Mouse (Mus musculus): ENCODE measurements around the gene Prm1.
"Not testable (repeated sequence)": the region's sequence is repeated elsewhere in the genome, so short reads cannot be mapped to it uniquely, and the experiment has no call there.

The Prm1 gene

DNA sequence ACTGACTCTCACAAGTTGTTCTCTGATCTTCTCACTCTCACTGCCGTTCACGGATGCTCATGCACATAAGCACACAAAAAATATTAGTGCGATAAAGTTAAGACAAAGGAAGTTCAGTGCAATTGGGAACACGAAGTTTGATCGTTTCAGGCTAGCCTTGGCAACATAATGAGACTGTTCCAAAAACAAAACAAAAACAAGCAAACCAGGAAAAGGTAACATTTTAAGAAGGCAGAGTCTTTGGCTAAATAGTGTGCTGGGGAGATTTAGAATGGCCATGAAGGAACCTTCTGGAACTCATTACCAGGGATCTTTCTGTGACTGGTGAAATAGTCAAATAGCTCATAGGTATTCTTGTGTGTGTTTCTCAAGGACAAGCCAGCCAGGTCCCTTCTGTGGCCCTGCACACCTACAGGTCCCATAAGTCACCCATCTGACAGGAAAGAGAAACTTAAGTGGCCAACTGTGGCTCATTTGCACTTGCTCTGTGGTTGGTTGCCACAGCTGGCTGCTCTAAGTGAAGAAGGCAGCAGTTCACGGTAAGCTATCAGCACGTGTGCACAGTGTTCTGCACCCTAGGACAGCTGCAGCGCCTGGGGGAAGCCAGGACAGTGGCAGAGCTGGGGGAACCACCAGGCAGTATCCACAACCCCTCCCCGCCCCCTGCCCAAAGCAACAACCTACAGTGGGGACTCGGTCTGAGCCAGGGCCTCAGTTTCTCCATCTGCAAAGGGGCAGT lies at the start of gene Prm1:
Prm1 (minus strand) TSS at position 51 of the 739 bp plus-strand sequence.
- peak; percentile 43 for DNase-seq (ENCODE audit: low read depth)

DNA sequence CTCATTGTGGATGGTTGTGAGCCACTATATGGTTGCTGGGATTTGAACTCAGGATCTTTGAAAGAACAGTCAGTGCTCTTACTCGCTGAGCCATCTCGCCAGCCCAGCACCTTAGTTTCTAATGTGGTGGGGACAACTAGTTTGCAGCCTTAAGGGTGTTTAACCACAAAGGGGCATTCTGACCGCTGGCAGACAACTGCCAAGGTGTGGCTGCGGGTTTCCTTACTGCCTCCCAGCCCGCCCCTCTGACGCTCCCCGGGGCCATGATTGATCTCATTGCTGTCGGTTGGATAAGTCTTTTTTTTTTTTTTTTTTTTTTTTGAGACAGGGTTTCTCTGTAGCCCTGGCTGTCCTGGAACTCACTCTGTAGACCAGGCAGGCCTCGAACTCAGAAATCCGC lies 46.6 kb upstream of the Prm1 start:
- not testable (repeated sequence) for DNase-seq (ENCODE audit: low read depth)

DNA sequence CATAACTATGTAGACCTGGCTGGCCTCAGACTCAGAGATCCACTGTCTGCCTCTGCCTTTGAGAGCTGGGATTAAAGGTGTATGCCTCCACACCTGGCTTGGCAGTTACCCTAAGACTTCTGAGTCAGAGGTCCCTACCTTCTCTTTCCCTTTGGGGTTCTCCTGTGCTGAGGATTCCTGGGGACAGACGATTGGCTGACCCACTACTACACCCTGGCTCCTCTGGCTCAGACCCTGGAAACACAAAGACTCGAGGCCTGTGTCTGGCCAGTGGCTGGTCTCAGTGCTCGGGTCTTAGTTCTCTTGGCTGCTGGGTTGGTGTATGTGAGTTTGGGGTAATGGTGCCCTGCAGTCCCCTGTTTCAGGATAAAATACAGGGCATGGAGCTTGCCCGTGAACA lies 45.3 kb upstream of the Prm1 start:
- no peak for DNase-seq (ENCODE audit: low read depth)

DNA sequence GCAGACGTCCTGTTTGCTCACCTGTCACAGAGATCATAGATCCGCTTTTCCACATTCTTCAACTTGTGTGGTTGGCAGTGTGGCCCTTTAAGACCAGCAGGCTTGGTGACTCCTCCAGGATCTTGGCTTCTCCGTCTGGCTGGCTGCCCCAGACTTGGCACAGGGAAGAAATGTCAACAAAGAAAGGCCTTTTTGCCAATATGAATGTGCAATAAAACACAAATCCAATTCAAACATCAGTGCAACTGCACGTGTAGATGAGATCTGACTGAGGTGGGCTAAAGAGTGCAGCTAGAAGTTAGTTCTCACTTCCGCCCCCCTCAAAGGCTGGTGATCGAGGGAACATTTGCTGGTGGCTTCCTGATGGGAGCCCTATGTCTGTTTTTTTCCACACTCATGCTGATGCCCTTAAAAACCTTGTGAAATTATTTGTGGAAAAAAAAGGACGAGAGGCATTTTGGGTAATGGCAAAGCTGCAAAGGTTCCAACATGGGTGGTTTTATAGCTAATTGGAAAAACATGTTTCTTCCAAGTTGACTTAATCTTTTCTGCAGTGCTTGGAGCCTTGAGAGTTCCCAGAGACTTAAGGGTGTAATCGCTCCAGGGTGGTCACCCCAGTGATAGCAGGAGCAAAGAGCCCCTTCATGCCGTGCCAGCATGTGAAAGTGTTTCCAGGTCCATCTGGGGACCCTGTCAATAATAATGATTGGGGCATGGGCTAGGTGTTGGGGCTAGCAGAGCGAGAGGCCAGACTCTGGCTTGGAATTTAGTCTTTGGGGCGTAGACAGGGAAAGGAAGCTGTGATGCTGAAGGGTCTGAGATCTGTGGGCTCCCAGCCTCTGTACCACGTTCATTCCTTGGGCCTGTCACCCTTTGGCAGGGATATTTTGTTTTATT lies 44.6 kb upstream of the Prm1 start:
- no peak for DNase-seq (ENCODE audit: low read depth)

DNA sequence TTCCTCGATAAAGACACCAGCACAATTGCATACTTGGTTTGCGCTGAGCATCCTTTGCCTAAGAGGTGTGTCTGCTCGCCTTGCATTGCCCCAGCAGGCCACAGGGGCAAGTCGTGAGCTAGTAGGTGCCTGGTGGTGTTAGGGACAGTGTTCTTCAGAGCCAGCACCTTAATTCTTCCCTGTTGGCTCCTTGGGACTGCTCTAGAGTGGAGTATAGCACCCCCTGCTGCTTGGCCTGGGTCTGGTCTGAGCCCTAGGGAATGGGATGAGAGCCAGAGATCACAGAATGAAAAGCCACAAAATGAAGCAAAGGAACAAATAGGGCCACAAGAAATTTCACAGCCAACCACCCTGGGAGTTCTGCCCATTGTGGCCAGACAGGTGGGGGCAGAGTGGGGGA lies 40.9 kb upstream of the Prm1 start:
- peak; percentile 79 for DNase-seq (ENCODE audit: low read depth)

DNA sequence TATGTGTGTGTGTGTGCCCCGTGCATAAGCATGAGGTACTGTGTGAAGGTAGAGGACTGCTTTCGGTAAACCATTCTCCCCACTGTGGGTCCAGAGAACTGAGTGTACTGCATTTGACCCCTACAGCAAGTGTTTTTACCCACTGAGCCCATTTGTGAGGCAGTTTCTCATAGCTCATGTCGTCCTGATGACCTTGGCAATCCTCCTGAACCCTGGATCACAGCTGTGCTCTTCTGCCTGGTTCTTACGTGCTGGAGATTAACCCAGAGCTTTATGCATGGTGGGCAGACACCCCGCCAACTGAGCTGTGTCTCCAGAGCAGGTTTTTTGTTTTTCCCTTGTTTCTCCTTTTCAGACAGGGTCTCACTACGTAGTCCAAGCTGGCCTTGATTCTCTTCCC lies 40.3 kb upstream of the Prm1 start:
- no peak for DNase-seq (ENCODE audit: low read depth)

DNA sequence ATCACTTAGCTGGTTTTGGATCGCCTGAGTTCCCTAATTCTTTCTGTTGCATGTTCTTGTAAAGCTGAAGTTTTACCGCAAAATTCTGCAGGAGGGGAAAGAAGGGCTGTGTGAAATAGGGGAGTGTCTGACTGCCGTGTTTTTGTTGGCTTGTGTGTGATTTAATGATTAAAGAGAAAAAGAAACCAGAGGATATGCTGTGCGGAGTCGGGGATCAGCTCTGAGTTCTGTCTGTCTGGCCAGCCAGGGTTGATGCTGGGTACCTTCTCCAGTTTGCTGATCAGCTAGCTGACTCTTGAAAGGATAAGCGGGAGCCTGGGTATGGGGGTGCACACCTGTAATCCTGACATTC lies 38.7 kb upstream of the Prm1 start:
- no peak for DNase-seq (ENCODE audit: low read depth)

DNA sequence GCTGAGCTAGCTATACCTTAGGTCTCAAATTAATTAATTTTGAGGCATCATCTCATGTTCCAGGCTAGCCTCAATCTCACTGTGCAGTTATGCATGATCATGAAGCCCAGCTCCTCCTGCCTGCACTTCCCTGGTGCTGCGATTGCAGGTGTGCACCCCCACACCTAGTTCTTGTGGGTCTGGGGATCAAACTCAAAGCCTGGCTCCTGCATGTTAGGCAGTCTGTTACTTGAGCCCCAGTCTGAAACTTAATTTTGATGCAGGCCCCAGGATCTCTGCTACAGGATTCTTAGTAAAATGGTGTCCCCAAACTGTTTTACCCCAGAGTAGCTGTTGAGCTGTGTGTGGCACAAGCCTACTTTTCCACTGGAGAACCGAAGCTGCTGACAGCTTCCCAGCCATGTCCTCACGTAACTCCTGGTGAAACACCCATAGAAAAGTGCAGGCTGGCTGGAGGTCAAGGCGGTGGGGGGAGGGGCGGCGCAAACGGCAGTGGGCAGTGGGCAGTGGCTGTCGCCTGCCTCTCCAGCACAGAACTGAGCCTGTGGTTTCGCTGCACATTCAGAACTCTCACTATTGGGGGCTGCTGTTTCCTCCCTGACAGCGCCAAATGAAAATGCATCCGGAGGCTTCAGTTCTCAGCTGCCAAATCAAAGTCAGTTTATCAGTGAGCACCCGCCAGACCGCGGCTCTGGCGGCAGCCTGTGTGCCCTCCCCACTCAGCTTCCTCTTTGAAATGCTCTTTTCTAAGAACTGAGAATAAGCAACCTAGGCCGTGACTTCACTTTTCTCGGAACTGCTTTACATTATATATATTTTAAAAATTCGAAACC lies 38.1 kb upstream of the Prm1 start:
- peak; percentile 88 for DNase-seq (ENCODE audit: low read depth)

DNA sequence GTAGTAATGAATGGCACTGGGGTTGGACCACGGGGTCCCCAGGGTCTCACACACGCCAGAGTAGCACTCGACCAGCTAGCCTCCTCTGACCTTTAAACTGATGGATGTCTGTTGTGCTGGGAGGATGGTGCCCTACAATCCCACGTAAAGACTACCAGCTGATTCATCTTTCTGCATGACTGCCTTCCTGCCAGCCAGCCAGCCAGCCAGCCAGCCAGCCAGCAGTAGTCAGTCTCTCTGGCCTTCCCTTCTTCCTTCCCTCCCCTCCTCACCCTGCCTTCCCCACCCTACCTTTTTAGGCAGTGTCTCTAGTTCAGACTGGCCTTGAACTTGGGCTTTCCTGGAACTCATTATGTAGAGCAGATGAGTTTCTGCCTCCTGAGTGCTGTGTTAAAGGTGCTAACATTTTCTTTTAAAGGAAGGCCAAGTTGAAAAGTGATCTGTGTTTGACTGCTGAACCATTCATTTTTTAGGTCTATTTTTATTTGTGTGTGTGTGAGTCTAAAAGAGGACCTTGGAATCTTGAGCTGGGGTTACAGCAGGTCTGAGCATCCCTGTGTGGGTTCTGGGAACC lies 36.7 kb upstream of the Prm1 start:
- DNase-seq (ENCODE audit: low read depth) = peak; percentile 47

DNA sequence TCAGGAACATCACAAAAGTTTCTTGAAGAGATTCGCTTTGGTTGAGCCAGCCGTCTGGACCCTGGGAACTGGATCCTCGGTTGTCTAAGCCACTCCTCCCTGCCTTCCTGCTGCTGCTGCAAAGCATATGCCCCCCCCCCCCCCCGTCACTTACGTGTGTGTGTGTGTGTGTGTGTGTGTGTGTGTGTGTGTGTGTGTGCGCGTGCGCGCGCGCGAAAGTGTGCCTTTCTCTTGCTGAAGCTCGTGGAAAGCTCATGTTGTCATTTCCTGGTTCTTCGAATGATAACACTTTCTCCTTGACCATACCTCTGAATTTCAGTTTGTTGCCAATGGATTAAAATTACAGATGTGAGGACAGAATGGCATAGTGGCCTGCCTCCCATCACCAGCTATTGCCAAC lies 34.4 kb upstream of the Prm1 start:
- peak; percentile 32 for DNase-seq (ENCODE audit: low read depth)

DNA sequence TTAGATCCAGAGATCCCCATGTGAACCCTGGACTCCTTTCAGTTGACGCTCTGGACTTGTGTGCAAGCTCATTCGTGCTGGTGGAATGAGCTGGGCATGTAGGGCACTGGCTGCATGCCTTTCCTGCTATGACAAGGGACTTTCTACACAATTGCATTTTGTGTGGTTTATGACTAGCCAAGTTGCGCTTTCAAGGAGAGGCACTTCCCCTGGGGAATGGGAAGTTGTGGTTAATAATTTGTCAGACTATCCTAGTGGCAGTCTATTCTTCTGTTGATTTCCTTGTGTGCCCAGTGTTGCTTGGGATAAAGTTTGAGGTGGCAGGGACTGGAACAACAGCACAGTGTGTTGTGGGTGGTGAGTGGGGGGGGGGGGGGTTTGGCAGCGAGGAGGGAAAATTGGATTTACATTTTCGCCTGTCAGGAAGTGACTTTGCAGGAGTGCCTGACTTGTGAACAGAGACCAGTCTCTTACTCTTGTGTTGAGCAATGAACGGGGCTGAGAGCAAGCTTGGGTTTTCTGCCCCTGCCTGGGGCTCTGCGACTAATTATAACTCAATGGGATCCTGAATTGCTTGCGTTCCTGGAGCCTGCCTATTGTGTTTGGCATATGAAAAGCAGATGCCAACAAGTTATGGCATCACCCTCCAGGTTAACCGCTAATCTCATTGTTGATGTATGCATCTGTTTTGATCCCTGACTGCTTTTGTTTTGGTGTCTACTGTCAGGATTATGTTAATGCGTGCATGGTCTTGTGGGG lies 33.0 kb upstream of the Prm1 start:
- no peak for DNase-seq (ENCODE audit: low read depth)

DNA sequence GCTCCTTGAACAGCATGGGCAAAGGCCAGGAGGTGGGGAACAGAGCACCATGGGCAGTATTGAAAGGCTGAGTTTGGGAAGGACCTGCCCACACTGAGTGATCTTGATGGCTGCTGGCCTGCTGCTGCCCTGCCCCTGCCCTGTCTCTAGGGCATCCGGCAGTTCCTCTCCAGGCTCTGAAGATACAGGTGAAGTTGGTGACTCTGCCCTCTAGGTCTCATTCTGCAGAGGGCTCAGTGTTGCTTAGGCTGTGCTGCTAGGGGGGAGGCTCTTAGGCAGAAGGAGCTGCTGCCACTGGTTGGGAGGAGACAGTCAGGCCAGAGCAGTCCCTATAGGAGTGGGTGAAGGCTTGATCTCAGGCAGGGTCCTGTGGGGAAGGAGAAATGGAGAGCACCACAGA lies 32.3 kb upstream of the Prm1 start:
- DNase-seq (ENCODE audit: low read depth) = no peak

DNA sequence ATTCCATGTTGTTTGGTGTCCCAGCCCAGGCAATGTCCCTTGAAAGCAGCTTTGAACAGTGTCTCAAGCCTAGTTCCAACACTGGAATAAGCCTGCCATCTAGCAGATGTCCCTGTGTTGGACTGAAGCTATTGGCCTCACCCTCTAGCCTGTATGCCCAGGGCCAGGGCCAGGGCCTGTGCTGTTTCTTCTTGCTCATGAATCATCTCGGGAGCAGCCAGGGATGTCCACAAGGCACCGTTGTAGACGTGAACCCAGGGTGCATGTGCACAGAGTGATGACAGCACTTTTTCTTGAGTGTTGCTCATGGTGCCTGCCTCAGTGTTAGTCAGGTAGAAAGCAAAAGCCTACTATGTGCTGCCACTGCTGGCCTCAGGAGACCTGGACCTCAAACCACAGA lies 31.6 kb upstream of the Prm1 start:
- DNase-seq (ENCODE audit: low read depth) = no peak

DNA sequence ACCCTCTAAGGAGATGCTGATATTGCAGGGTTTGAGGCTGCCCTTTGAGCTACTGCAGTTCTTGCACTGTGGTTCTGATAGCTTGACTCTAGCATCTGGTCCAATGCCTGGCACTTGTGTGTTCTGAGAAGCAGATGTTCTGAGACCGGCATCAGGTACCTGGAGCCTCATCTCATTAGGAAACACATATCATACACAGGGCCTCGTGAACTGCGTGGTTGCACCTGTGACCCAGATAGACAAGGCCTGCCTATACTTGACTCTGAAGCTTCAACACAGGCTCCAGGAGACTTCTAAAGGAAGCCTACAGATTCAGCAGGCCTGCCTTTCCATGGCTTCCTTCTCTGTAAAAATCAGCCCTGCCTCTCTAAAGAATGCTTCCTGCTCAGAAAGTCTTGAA lies 30.7 kb upstream of the Prm1 start:
- peak; percentile 39 for DNase-seq (ENCODE audit: low read depth)

DNA sequence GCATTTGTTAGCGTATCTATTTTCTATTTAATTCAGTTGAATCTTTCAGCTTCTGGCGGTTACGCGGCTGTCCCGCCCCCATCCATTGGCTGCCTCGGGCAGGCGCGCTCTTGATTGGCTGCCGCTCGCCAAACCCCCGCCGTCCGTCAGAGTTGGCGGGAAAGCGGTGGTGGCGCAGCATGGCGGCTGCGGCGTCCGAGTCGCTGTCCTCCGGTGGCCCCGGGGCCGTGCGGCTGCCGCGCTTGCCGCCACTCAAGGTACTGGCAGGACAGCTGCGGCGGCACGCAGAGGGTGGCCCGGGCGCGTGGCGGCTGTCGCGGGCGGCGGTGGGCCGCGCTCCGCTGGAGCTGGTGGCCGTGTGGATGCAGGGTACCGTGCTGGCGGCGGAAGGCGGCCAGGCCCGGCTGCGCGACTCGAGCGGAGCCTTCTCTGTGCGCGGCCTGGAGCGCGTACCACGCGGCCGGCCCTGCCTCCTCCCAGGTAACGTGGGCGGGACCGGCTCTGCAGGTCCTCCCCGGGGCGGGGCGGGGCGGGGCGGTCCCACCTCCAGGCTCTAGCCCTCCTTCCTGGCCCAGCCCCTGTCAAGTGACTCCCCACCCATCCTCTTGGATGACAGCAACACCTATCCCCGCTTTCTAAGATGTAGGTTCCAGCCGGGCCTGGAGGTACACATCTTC lies 29.4 kb upstream of the Prm1 start, which contains the start of gene Rmi2:
Rmi2 (plus strand) TSS at position 149 of the 677 bp plus-strand sequence.
- peak; percentile 94 for DNase-seq (ENCODE audit: low read depth)

DNA sequence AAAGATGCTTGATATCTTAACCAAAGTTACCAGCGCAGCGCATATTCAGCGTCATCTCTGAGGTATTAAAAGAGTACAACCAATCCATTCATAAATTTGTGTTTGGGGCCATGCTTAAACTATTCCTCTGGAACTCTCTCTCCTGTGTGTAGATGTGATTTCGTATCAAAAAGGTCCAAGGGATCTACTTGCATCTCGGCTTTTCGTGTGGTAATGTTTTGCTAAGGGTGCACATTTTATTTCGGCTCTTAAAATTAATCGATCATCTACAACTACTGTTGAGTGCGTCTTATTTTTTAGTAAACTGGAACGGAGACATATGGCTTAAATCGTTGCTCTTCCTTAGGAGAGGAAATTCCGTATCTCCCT lies 28.9 kb upstream of the Prm1 start:
- no peak for DNase-seq (ENCODE audit: low read depth)

DNA sequence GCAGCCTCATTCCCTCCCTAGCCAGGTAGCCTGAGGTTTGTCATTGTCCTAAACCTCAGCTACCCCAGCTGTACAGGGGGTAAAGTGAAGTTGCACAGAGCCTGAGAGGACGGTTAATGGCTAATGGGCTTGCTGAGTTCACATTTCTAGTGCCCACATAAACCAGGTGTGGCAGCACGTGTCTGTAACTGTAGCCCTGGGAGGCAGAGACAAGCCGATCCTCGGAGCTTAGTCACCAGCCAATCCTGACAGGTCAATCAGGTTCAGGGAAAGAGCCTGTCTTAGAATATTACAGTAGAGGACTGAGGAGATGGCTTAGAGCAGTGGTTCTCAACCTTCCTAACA lies 22.8 kb upstream of the Prm1 start:
- no peak for DNase-seq (ENCODE audit: low read depth)

DNA sequence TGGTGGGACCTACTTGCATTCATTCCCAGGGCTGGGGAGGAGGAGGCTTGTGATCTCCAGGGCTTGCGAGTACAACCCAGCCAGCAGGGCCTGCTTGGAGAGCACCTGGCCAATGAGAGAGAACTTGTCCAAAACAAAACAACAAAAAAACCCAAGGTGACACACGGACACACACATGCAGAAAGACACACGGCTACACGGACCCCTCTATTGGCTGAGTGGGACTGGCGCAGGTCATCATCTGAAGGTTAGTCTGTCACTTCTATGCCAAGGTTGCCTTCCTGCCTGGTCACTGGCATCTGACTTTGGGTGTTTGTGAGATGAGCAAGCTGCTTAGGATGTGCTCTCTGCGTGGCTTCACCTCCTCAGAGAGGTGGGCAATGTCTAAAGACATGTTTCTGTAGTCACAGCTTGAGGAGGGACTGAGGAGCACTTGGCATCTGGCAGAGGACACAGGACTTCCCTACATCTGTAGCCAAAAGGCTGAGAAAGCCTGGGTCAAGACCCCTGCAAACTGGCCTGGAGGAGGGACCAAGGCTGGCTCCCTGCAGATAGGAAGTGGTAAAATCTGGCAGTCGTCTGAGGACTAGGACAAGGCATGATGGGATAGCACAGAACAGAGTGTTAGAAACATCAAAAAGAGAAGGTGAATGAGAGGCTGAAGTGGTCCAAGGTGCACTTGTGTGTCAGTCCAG lies 22.3 kb upstream of the Prm1 start:
- DNase-seq (ENCODE audit: low read depth) = no peak

DNA sequence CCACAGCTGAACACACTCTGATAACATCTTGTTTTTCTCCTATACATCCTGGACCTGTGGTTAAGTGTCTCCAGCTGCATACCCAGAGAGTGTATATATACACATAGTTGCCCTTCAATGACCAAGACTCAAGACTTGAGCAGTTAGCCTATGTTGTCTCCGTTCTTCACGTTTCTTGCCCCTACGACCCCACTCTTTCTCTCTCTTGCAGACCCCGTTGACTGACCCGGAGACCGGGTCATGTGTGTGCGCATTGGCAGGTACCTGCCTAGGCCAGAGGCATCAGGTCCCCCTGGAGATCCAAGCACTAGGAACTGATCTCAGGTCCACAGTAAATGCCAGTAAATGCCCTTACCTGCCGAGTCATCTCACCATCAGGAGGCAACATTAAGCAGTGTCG lies 21.6 kb upstream of the Prm1 start:
- no peak for DNase-seq (ENCODE audit: low read depth)

DNA sequence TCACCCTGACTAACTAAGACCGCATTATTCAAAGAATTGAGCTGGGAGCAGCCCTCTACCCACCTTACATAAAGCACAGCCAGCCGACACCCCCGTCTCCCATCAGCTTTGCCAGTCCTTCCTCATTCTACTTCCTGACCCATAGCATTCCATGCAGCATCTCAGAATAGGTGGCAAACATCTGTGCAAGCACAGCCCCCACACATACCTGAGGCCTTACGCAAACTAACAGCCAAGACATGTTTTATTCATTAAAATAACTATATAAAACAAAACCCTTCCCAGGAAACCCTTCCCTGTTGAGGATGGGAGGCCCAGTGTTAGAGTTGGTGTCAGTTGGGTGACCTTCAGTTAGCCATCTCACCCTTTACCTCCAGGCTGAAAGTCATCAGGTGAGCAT lies 20.2 kb upstream of the Prm1 start:
- DNase-seq (ENCODE audit: low read depth) = no peak

All from induced T-regulatory cell, adult 2 months (primary cell).